Mouse (Mus musculus) brown adipose tissue, adult 24 weeks (tissue): ENCODE data around the gene Asap2. TPM values are rescaled to one million over a fixed set of nuclear protein-coding genes. Genes with fewer than 3 reads are reported as not detected.

Source experiments
- H3K27ac ChIP-seq: fragments of 200-500 bp; replicated peaks from 2 replicates; pipeline ENCODE4 v1.5.1; 2012; ENCODE audit warnings: low read depth, mild to moderate bottlenecking, low read length
- H3K4me1 ChIP-seq: fragments of 200-500 bp; 2 replicates; pipeline ENCODE4 v1.6.1; 2012; ENCODE audit warnings: low read length, mixed read lengths; ENCODE audit not compliant: control insufficient read depth, insufficient read depth, insufficient read length
- H3K4me3 ChIP-seq: fragments of 200-500 bp; 2 replicates; pipeline ENCODE4 v1.5.1; 2012; ENCODE audit warnings: low read depth, mild to moderate bottlenecking, low read length, moderate library complexity; ENCODE audit not compliant: insufficient read depth
- polyA plus RNA-seq: library from polyadenylated mRNA; stranded (reverse); fragments of >200 nt; gene quantifications from 2 replicates; pipeline ENCODE4 v1.2.4, GENCODE M21; 2012; ENCODE audit not compliant: missing spikeins, insufficient read depth, insufficient read length

Asap2 gene
- polyA plus RNA-seq, 1 experiment = 4.4 TPM

- Histone ChIP-seq H3K4me3 (no peak overlapping the region), H3K4me1 (peaks cover 17% of the 10 kb centered on the region), H3K27ac (no peak overlapping the region)
Measured at GRCm38 (mm10) chr12:21268083-21268616, 277.9 kb downstream of the Asap2 start.

- Histone ChIP-seq H3K4me3 (no peak overlapping the region), H3K27ac (no peak overlapping the region), H3K4me1 (no peaks in the 10 kb centered on the region; the same call in 1 of the 2 replicates)
Measured at GRCm38 (mm10) chr12:21274446-21274845, 284.2 kb downstream of the Asap2 start.

GRCm38 (mm10) chr12:21277352-21277864 lies 287.1 kb downstream of the Asap2 start:
- H3K27ac ChIP-seq = no peak overlapping the region
- H3K4me3 ChIP-seq = no peak overlapping the region
- H3K4me1 ChIP-seq = no peaks in the 10 kb centered on the region; the same call in 1 of the 2 replicates

GRCm38 (mm10) chr12:21284761-21285441 lies 294.6 kb downstream of the Asap2 start, which contains the start of gene Cpsf3:
Gene Cpsf3 (plus strand): TSS chr12:21285391.
- Histone ChIP-seq H3K27ac (peak within 1 kb of the TSS; percentile 91), H3K4me3 (peak within 1 kb of the TSS; percentile 99), H3K4me1 (0 out of 2 replicates have a peak, but pooled peaks cover 8% of the 10 kb centered on the region)

GRCm38 (mm10) chr12:21285508-21286242 lies 295.4 kb downstream of the Asap2 start:
- Histone ChIP-seq H3K4me1 (0 out of 2 replicates have a peak, but pooled peaks cover 8% of the 10 kb centered on the region), H3K4me3 (peak overlapping the region; percentile 93), H3K27ac (peak overlapping the region; percentile 83)

- H3K4me3 ChIP-seq = peak within 1 kb of the TSS; percentile 99
- peak within 1 kb of the TSS; percentile 91 for H3K27ac ChIP-seq
- 0 out of 2 replicates have a peak, but pooled peaks cover 8% of the 10 kb centered on the region for H3K4me1 ChIP-seq
Measured at GRCm38 (mm10) chr12:21286243-21286622, 296.0 kb downstream of the Asap2 start, which contains the start of gene Itgb1bp1. Gene Itgb1bp1 (minus strand): TSS chr12:21286284.

GRCm38 (mm10) chr12:21286712-21287650 lies 296.7 kb downstream of the Asap2 start:
- Histone ChIP-seq H3K4me3 (peak overlapping the region; percentile 99), H3K27ac (peak overlapping the region; percentile 91), H3K4me1 (0 out of 2 replicates have a peak, but pooled peaks cover 8% of the 10 kb centered on the region)

- H3K4me1 ChIP-seq = 0 out of 2 replicates have a peak, but pooled peaks cover 8% of the 10 kb centered on the region
- H3K4me3 ChIP-seq = no peak overlapping the region
- H3K27ac ChIP-seq = no peak overlapping the region
Measured at GRCm38 (mm10) chr12:21288716-21289395, 298.6 kb downstream of the Asap2 start.

GRCm38 (mm10) chr12:21289651-21290050 lies 299.4 kb downstream of the Asap2 start:
- no peak overlapping the region for H3K4me3 ChIP-seq
- 0 out of 2 replicates have a peak, but pooled peaks cover 8% of the 10 kb centered on the region for H3K4me1 ChIP-seq
- no peak overlapping the region for H3K27ac ChIP-seq

- H3K4me1 ChIP-seq = no peaks in the 10 kb centered on the region
- no peak overlapping the region for H3K27ac ChIP-seq
- no peak overlapping the region for H3K4me3 ChIP-seq
Measured at GRCm38 (mm10) chr12:21298856-21299255, 308.6 kb downstream of the Asap2 start.

GRCm38 (mm10) chr12:21301324-21301723 lies 311.1 kb downstream of the Asap2 start:
- H3K4me1 ChIP-seq = no peaks in the 10 kb centered on the region
- H3K4me3 ChIP-seq = no peak overlapping the region
- H3K27ac ChIP-seq = no peak overlapping the region

GRCm38 (mm10) chr12:21301932-21302331 lies 311.7 kb downstream of the Asap2 start:
- no peak overlapping the region for H3K27ac ChIP-seq
- H3K4me1 ChIP-seq = no peaks in the 10 kb centered on the region
- no peak overlapping the region for H3K4me3 ChIP-seq

- H3K4me3 ChIP-seq = no peak overlapping the region
- H3K4me1 ChIP-seq = no peaks in the 10 kb centered on the region
- no peak overlapping the region for H3K27ac ChIP-seq
Measured at GRCm38 (mm10) chr12:21302361-21302783, 312.1 kb downstream of the Asap2 start.

GRCm38 (mm10) chr12:21305741-21306140 lies 315.5 kb downstream of the Asap2 start:
- H3K27ac ChIP-seq = peak overlapping the region; percentile 42
- no peaks in the 10 kb centered on the region for H3K4me1 ChIP-seq
- no peak overlapping the region for H3K4me3 ChIP-seq
